Comparison of ENCODE assay signal across 10 mouse cellular contexts in genomic region chr1:136946806-136947393, GRCm38 (mm10). TPM values are rescaled to one million over a fixed set of nuclear protein-coding genes. Genes with fewer than 3 reads are reported as not detected.
DNase-seq lines count a peak whose midpoint lies in the region; ATAC-seq and TF ChIP-seq lines count a peak whose summit lies in the region.
"Had no signal": no experiment of that assay in that cellular context is flagged by ENCODE, and none has a peak within 500 bp of the region (broad histone marks: within the 10 kb centered on the region; RNA-seq: fewer than 3 reads in every experiment).

No protein-coding gene starts in this region.

- H3K9me3 ChIP-seq in forebrain, postnatal 0 days (ENCODE audit: low read length) = no peaks in the 10 kb centered on the region
- peaks cover 4% of the 10 kb centered on the region; the same call in 1 of the 2 replicates for H3K9me3 ChIP-seq in forebrain, embryonic 16.5 days (ENCODE audit: control insufficient read depth, low read length)
- no peaks in the 10 kb centered on the region for H3K9me3 ChIP-seq in E14TG2a.4 (ENCODE audit: low read length)
- H3K9me3 ChIP-seq in embryonic facial prominence, embryonic 15.5 days (replicated peaks) = no peaks in the 10 kb centered on the region
- H3K9me3 ChIP-seq in liver, embryonic 15.5 days (replicated peaks) = no peaks in the 10 kb centered on the region
- H3K9me3 ChIP-seq in hindbrain, postnatal 0 days (ENCODE audit: low read length) = no peaks in the 10 kb centered on the region

- H3K4me3 ChIP-seq in forebrain, postnatal 0 days (ENCODE audit: low read depth, low read length) = no peak overlapping the region
- no peak overlapping the region for H3K4me3 ChIP-seq in forebrain, embryonic 16.5 days (replicated peaks; ENCODE audit: low read length)
- H3K4me3 ChIP-seq in E14TG2a.4 (replicated peaks; ENCODE audit: low read length) = peak overlapping the region; percentile 89
- peak overlapping the region; percentile 12 for H3K4me3 ChIP-seq in embryonic facial prominence, embryonic 15.5 days (replicated peaks)
- H3K4me3 ChIP-seq in liver, embryonic 15.5 days (replicated peaks) = peak overlapping the region; percentile 53
- H3K4me3 ChIP-seq in hindbrain, postnatal 0 days (ENCODE audit: low read length) = no peak overlapping the region

- no peak overlapping the region for H3K27ac ChIP-seq in forebrain, postnatal 0 days (ENCODE audit: low read depth, low read length)
- no peak overlapping the region for H3K27ac ChIP-seq in forebrain, embryonic 16.5 days (ENCODE audit: low read length)
- H3K27ac ChIP-seq in embryonic facial prominence, embryonic 15.5 days (replicated peaks) = no peak overlapping the region
- H3K27ac ChIP-seq in liver, embryonic 15.5 days (replicated peaks) = peak overlapping the region; percentile 58; the same call in 1 of the 2 replicates
- H3K27ac ChIP-seq in hindbrain, postnatal 0 days = no peak overlapping the region

- H3K27me3 ChIP-seq in forebrain, postnatal 0 days (ENCODE audit: insufficient read depth, low read length) = peaks cover 75% of the 10 kb centered on the region
- peaks cover 52% of the 10 kb centered on the region for H3K27me3 ChIP-seq in forebrain, embryonic 16.5 days (replicated peaks; ENCODE audit: control insufficient read depth, insufficient read depth, low read length)
- peaks cover 10% of the 10 kb centered on the region; the same call in 1 of the 2 replicates for H3K27me3 ChIP-seq in E14TG2a.4 (ENCODE audit: insufficient read depth, low read length)
- H3K27me3 ChIP-seq in embryonic facial prominence, embryonic 15.5 days = peaks cover 86% of the 10 kb centered on the region
- H3K27me3 ChIP-seq in liver, embryonic 15.5 days = peaks cover 78% of the 10 kb centered on the region
- H3K27me3 ChIP-seq in hindbrain, postnatal 0 days (ENCODE audit: insufficient read depth, low read length) = peaks cover 74% of the 10 kb centered on the region

- 4% methylated on average over 18 of the region's 18 CpGs for WGBS in forebrain, postnatal 0 days
- under 1% methylated on average over 18 of the region's 18 CpGs for WGBS in forebrain, embryonic 16.5 days
- under 1% methylated on average over 18 of the region's 18 CpGs for WGBS in embryonic facial prominence, embryonic 15.5 days
- 2% methylated on average over 18 of the region's 18 CpGs for WGBS in liver, embryonic 15.5 days (ENCODE audit: insufficient replicate concordance)
- under 1% methylated on average over 18 of the region's 18 CpGs for WGBS in hindbrain, postnatal 0 days

- TF ChIP-seq CTCF in forebrain, postnatal 0 days (IDR thresholded peaks at IDR 0.05; ENCODE audit: low read depth) = no peak
- TF ChIP-seq CTCF in E14TG2a.4 (conservative IDR thresholded peaks at IDR 0.05; ENCODE audit: low read length) = no peak
- no peak for TF ChIP-seq CTCF in hindbrain, postnatal 0 days (IDR thresholded peaks at IDR 0.05; ENCODE audit: low read depth)

- no peak overlapping the region for H3K9ac ChIP-seq in forebrain, postnatal 0 days
- no peak overlapping the region for H3K9ac ChIP-seq in forebrain, embryonic 16.5 days (replicated peaks; ENCODE audit: low read depth, low read length)
- H3K9ac ChIP-seq in embryonic facial prominence, embryonic 15.5 days = no peak overlapping the region
- peak overlapping the region; percentile 42; the same call in 1 of the 2 replicates for H3K9ac ChIP-seq in liver, embryonic 15.5 days
- no peak overlapping the region for H3K9ac ChIP-seq in hindbrain, postnatal 0 days (replicated peaks; ENCODE audit: low read length)

- peaks cover 8% of the 10 kb centered on the region for H3K4me1 ChIP-seq in forebrain, postnatal 0 days (ENCODE audit: insufficient read depth)
- H3K4me1 ChIP-seq in forebrain, embryonic 16.5 days (replicated peaks; ENCODE audit: control insufficient read depth, insufficient read depth, low read length) = peaks cover 16% of the 10 kb centered on the region
- H3K4me1 ChIP-seq in E14TG2a.4 (replicated peaks; ENCODE audit: low read depth, low read length) = peaks cover 71% of the 10 kb centered on the region
- H3K4me1 ChIP-seq in embryonic facial prominence, embryonic 15.5 days = peaks cover 28% of the 10 kb centered on the region
- no peaks in the 10 kb centered on the region for H3K4me1 ChIP-seq in liver, embryonic 15.5 days (replicated peaks)
- peaks cover 7% of the 10 kb centered on the region; the same call in 1 of the 2 replicates for H3K4me1 ChIP-seq in hindbrain, postnatal 0 days (ENCODE audit: insufficient read depth, low read length)

- no peak for ATAC-seq in forebrain, postnatal 0 days
- ATAC-seq in forebrain, embryonic 16.5 days = no peak
- ATAC-seq in embryonic facial prominence, embryonic 15.5 days (ENCODE audit: insufficient number of reproducible peaks, low FRiP score, low TSS enrichment, low read depth) = no peak
- ATAC-seq in liver, embryonic 15.5 days (ENCODE audit: insufficient read depth) = no peak
- ATAC-seq in monocyte, adult 5-6 weeks (replicated peaks; ENCODE audit: insufficient number of reproducible peaks, low FRiP score, low TSS enrichment, poor library complexity, severe bottlenecking) = no peak
- no peak for ATAC-seq in hindbrain, postnatal 0 days

- DNase-seq in forebrain, postnatal 0 days = peak; percentile 55
- no peak for DNase-seq in yolk sac, embryonic 10.5 days (ENCODE audit: low spot score)
- no peak for DNase-seq in hindbrain, postnatal 0 days (ENCODE audit: low spot score)

- no peaks in the 10 kb centered on the region for H3K36me3 ChIP-seq in forebrain, postnatal 0 days (ENCODE audit: insufficient read depth)
- no peaks in the 10 kb centered on the region for H3K36me3 ChIP-seq in forebrain, embryonic 16.5 days (ENCODE audit: control insufficient read depth, insufficient read depth)
- H3K36me3 ChIP-seq in E14TG2a.4 (ENCODE audit: insufficient read depth, low read length) = peaks cover 65% of the 10 kb centered on the region
- no peaks in the 10 kb centered on the region for H3K36me3 ChIP-seq in embryonic facial prominence, embryonic 15.5 days
- no peaks in the 10 kb centered on the region for H3K36me3 ChIP-seq in liver, embryonic 15.5 days (replicated peaks)
- H3K36me3 ChIP-seq in hindbrain, postnatal 0 days (ENCODE audit: insufficient read depth, low read length) = no peaks in the 10 kb centered on the region

- H3K4me2 ChIP-seq in forebrain, postnatal 0 days (ENCODE audit: low read depth) = no peak overlapping the region
- no peak overlapping the region for H3K4me2 ChIP-seq in forebrain, embryonic 16.5 days (ENCODE audit: low read length)
- H3K4me2 ChIP-seq in embryonic facial prominence, embryonic 15.5 days (replicated peaks) = peak overlapping the region; percentile 5; the same call in 1 of the 2 replicates
- H3K4me2 ChIP-seq in liver, embryonic 15.5 days = peak overlapping the region; percentile 54
- no peak overlapping the region for H3K4me2 ChIP-seq in hindbrain, postnatal 0 days (ENCODE audit: low read depth, low read length)

RNA-seq across cellular contexts. Expression of gene Nr5a2, which starts 13.3 kb away (rescaled TPM):
- total RNA-seq in forebrain, postnatal 0 days (2014; rRNA removed) = 0.54 and 0.57 TPM in 2 replicates
- 0.13 TPM in 2 replicates for polyA plus RNA-seq in forebrain, postnatal 0 days (2015; fragmentation: Nextera tagmentation; extraction: Ambion mirVana)
- polyA plus RNA-seq in forebrain, embryonic 16.5 days (2015; fragmentation: Nextera tagmentation; extraction: Ambion mirVana) = 0.21 and 0.23 TPM in 2 replicates
- polyA plus RNA-seq in embryonic facial prominence, embryonic 15.5 days (2015; fragmentation: Nextera tagmentation; extraction: Ambion mirVana) = 0.63 and 1.1 TPM in 2 replicates
- 2.2 and 2.4 TPM in 2 replicates for polyA plus RNA-seq in liver, embryonic 15.5 days (2015; fragmentation: Nextera tagmentation; extraction: Ambion mirVana)
- total RNA-seq in monocyte, adult 5-6 weeks (2017) = not detected in 3 replicates
- total RNA-seq in hindbrain, postnatal 0 days (2014; rRNA removed) = 0.68 and 0.84 TPM in 2 replicates
- 0.31 and 0.32 TPM in 2 replicates for polyA plus RNA-seq in hindbrain, postnatal 0 days (2015; fragmentation: Nextera tagmentation; extraction: Ambion mirVana)
- total RNA-seq: layer of hippocampus, postnatal 25 days; neutrophil, adult 5-6 weeks had no signal

Comparison
In these comparisons a context has a peak if more than half of its experiments do, and no peak if none do; other contexts are left out.
1. H3K4me2 ChIP-seq: peak in embryonic facial prominence, embryonic 15.5 days (single experiment) and liver, embryonic 15.5 days (single experiment); none in forebrain, postnatal 0 days (single experiment), forebrain, embryonic 16.5 days (single experiment) and hindbrain, postnatal 0 days (single experiment).
2. H3K4me3 ChIP-seq: peak in E14TG2a.4 (single experiment), embryonic facial prominence, embryonic 15.5 days (single experiment) and liver, embryonic 15.5 days (single experiment); none in forebrain, postnatal 0 days (single experiment), forebrain, embryonic 16.5 days (single experiment) and hindbrain, postnatal 0 days (single experiment).